Mouse (Mus musculus) embryonic facial prominence, embryonic 15.5 days (tissue): ENCODE measurements around the gene Ptprg. TPM values are rescaled to one million over a fixed set of nuclear protein-coding genes. Genes with fewer than 3 reads are reported as not detected.

Experiments used
- ATAC-seq: fragments of 200-750 bp; cut with Nextera tagmentation; 2 replicates; pipeline ENCODE4 v1.8.0; 2017; ENCODE audit warnings: low read depth, moderate TSS enrichment; ENCODE audit not compliant: insufficient number of reproducible peaks, low FRiP score, low TSS enrichment
- H3K27ac ChIP-seq: fragments of 300-500 bp; sonication (generic); replicated peaks from 2 replicates; pipeline ENCODE4 v1.5.1; 2015; ENCODE audit warnings: mild to moderate bottlenecking, inconsistent platforms
- H3K27me3 ChIP-seq: fragments of 300-500 bp; sonication (generic); 2 replicates; pipeline ENCODE4 v1.6.1; 2015; ENCODE audit warnings: inconsistent platforms
- H3K36me3 ChIP-seq: fragments of 300-500 bp; sonication (generic); 2 replicates; pipeline ENCODE4 v1.6.1; 2015; ENCODE audit warnings: mild to moderate bottlenecking, inconsistent platforms
- H3K4me1 ChIP-seq: fragments of 300-500 bp; sonication (generic); 2 replicates; pipeline ENCODE4 v1.6.1; 2015; ENCODE audit warnings: inconsistent platforms
- H3K4me2 ChIP-seq: fragments of 300-500 bp; sonication (generic); replicated peaks from 2 replicates; pipeline ENCODE4 v1.6.1; 2015; ENCODE audit warnings: mild to moderate bottlenecking, inconsistent platforms
- H3K4me3 ChIP-seq: fragments of 300-500 bp; sonication (generic); replicated peaks from 2 replicates; pipeline ENCODE4 v1.5.1; 2015; ENCODE audit warnings: mild to moderate bottlenecking, inconsistent platforms
- H3K9ac ChIP-seq: fragments of 300-500 bp; sonication (generic); 2 replicates; pipeline ENCODE4 v1.6.1; 2015; ENCODE audit warnings: inconsistent platforms
- H3K9me3 ChIP-seq: fragments of 300-500 bp; sonication (generic); replicated peaks from 2 replicates; pipeline ENCODE4 v1.6.1; 2016; ENCODE audit warnings: inconsistent platforms
- WGBS: fragments of 180-500 bp; shearing (Covaris S2); methylation state at CpG from one replicate; pipeline ENCODE4 v1.1.7; 2015; 5-methylcytosine and 5-hydroxymethylcytosine counted together
- polyA plus RNA-seq: library from polyadenylated mRNA; unstranded; fragments of >200 nt; fragmentation: Nextera tagmentation; extraction: Ambion mirVana; gene quantifications from 2 replicates; pipeline ENCODE4 v1.2.1, GENCODE M21; 2015

The Ptprg gene
- polyA plus RNA-seq, 1 experiment from 2014 or later, result 25.6 TPM

DNA sequence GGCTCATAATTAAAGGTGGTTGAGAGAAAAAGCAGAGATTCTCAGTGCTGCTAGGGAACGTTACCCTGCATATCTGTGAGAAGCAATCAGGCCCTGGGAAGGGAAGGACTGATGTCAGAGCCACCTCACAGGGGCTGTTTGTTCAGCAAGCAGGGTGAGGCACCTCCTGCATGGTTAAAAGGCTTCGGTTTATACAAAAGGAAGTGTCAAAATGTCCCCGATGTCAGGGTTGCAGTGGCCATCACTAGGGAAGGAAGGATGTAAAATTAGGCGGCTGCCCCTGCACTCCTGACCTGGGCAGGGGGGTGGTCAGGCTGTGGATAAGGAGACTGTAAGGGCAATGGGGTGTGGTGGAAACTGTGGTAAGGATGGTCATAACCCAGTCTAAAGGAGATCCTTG is 583.2 kb downstream of the Ptprg start:
- 75% methylated on average over 4 of the region's 4 CpGs for WGBS
- no peak overlapping the region for H3K27ac ChIP-seq
- H3K9me3 ChIP-seq, result no peaks in the 10 kb centered on the region
- H3K9ac ChIP-seq, result no peak overlapping the region
- ATAC-seq, result no peak
- H3K36me3 ChIP-seq, result no peaks in the 10 kb centered on the region
- H3K4me1 ChIP-seq, result no peaks in the 10 kb centered on the region
- H3K27me3 ChIP-seq, result no peaks in the 10 kb centered on the region
- H3K4me3 ChIP-seq, result no peak overlapping the region
- H3K4me2 ChIP-seq, result no peak overlapping the region

DNA sequence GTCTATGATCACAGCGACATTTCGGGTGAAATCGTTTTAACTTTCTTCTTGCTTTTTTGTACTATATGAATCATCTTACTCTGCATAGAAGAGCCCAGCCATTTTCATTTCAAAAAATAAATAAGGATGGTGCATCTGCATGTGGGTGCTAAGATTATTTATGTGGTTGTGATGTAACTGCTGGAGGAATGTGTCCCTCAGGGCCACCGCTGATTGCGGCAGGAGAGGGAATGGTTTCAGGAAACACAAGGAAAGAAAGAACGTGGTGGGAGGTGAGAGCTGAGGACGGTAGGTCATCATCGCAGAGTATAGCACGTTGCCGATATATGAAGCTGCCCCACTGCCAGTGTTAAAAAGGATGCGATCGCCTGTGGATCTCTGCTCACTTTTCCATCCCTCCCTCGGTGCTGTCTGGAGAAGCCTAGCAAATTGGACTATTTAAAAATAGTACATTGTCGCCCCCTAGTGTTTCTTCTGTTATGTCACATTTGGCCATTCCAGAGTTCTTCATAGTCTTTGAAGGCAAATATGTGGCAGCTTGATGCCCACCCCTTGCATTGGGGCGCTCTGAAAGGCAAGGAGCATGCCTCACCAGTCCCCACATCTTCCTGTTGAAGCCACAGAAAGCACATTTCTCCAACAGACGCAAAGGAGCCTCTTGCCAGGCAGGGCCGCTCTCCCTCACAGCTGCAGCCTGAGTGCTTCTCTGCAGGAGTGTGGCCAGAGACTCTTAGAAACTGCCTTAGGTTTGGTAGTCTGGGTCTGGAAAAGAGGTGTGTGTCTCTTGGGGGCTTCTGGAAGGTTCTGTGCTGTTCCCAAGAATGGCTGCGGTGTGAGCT is 586.5 kb downstream of the Ptprg start:
- Histone ChIP-seq H3K4me1 (no peaks in the 10 kb centered on the region), H3K4me2 (0 out of 2 replicates have a peak overlapping the region, but pooled peaks have one; percentile 17), H3K9ac (no peak overlapping the region), H3K27me3 (no peaks in the 10 kb centered on the region), H3K9me3 (no peaks in the 10 kb centered on the region), H3K4me3 (no peak overlapping the region), H3K36me3 (no peaks in the 10 kb centered on the region), H3K27ac (no peak overlapping the region)
- no peak; the same call in 1 of the 2 replicates for ATAC-seq
- WGBS, result 38% methylated on average over 18 of the region's 18 CpGs

DNA sequence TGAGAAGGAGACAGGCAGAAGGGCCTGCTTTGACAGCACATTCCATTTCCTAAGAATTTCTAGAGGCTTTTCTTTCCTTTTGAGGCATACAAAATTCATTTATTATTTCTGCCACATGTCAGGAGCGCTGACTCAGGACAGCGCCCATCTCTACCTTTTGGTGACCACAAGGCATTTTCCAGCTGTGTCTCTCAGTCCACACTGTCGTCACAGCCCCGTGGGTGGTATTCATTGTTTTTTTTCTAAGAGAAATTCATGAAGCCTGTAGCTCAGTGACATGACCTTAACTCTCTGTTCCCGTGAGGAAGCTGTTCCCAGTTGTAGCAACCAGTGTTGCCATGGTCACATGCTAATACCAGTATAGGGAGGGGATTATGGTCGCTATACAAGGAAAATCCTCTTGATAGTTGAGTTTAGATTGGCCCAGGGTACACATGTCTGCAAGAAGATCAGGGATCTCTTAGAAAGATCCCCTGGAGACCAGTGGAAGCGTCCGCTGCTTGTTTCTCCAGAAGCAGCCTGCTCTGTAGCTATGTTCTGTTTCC is 590.7 kb downstream of the Ptprg start:
- Histone ChIP-seq H3K4me1 (no peaks in the 10 kb centered on the region), H3K27me3 (no peaks in the 10 kb centered on the region), H3K36me3 (no peaks in the 10 kb centered on the region), H3K27ac (no peak overlapping the region), H3K9me3 (no peaks in the 10 kb centered on the region), H3K9ac (no peak overlapping the region), H3K4me3 (no peak overlapping the region), H3K4me2 (no peak overlapping the region)
- 69% methylated on average over 8 of the region's 8 CpGs for whole genome bisulfite sequencing
- no peak for ATAC-seq

DNA sequence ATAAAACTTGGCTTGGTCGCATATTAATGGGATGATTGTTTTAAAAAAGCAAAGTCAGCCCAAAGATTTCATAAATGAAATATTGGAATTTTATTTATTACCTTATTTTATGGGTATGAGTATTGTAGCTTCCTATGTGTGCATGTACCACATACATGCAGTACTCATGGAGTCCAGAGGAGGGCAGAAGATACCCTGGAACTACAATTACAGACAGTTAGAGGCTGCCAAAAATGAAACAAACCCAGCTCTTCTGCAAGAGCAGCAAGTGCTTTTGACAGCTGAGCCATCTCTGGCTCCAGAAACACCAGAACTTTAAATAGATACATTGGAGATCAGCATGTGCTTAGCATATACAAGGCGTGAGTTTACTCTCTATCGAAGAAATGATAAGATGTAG is 592.6 kb downstream of the Ptprg start:
- H3K4me1 ChIP-seq, result no peaks in the 10 kb centered on the region
- H3K27me3 ChIP-seq, result no peaks in the 10 kb centered on the region
- no peak overlapping the region for H3K9ac ChIP-seq
- no peak for ATAC-seq
- H3K36me3 ChIP-seq, result no peaks in the 10 kb centered on the region
- no peak overlapping the region for H3K27ac ChIP-seq
- no peak overlapping the region for H3K4me2 ChIP-seq
- H3K9me3 ChIP-seq, result no peaks in the 10 kb centered on the region
- no peak overlapping the region for H3K4me3 ChIP-seq
- WGBS, result 94% methylated on average over 3 of the region's 3 CpGs

DNA sequence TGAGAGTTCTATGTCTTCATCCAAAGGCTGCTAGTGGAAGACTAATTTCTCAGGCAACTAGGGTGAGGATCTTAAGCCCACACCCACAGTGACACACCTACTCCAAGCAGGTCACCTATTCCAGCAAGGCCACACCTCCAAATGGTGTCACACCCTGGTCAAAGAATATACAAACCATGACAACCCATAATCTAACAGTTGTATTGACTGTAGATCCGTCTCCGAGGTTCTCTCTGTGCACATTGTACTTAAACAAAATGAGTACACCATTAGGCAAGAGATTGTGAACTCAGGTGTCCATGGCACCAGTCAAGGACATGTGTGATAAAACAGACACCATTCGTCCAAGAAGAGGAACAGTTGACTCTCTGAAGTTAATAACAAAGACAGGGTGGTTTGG is 596.2 kb downstream of the Ptprg start:
- no peak overlapping the region for H3K27ac ChIP-seq
- no peaks in the 10 kb centered on the region for H3K9me3 ChIP-seq
- H3K4me1 ChIP-seq, result no peaks in the 10 kb centered on the region
- no peak overlapping the region for H3K4me2 ChIP-seq
- H3K4me3 ChIP-seq, result no peak overlapping the region
- WGBS, result 83% methylated on average over 3 of the region's 3 CpGs
- no peak for ATAC-seq
- H3K9ac ChIP-seq, result no peak overlapping the region
- no peaks in the 10 kb centered on the region for H3K36me3 ChIP-seq
- H3K27me3 ChIP-seq, result no peaks in the 10 kb centered on the region

DNA sequence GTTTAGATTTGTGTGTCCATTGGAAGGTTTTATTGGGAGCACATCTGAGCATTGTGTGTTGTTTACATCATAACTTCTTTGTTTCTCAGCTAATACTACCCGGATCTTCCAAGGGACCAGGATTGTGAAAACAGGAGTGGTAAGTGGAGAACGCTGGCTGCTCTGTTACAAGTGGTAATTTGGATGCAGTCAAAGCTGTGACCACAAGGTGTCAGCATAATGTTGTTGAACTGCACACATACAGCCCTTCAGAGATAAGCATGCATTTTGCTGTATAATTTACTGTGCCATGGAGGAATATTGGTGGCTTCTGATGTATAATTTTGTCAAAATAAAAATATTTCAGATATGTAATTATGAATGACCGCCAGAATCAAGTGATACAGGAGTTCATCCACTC is 598.6 kb downstream of the Ptprg start:
- Histone ChIP-seq H3K4me2 (no peak overlapping the region), H3K36me3 (no peaks in the 10 kb centered on the region), H3K4me1 (no peaks in the 10 kb centered on the region), H3K9ac (no peak overlapping the region), H3K27me3 (no peaks in the 10 kb centered on the region), H3K27ac (no peak overlapping the region), H3K9me3 (no peaks in the 10 kb centered on the region), H3K4me3 (no peak overlapping the region)
- ATAC-seq, result peak; percentile 74
- WGBS, result 39% methylated on average over 3 of the region's 3 CpGs

DNA sequence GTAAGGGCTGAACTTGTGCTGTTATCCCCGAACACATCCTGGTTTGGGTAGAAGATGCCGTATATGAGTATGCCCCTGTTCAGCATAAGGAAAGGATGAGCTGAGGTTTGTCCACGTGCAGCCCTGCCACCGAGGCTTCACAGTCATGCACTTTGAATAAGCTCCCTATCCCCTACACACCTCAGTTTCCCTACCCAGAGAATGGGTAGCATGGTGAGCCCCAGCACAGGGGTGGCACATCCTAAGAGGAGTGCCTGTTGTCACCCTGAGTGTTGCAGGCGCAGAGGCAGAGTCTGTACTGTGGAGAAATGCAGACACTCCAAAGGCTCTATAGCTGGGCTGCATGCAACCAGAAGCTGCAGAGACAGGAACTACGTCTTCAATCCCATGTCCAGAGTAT is 599.4 kb downstream of the Ptprg start:
- Histone ChIP-seq H3K36me3 (no peaks in the 10 kb centered on the region), H3K4me1 (no peaks in the 10 kb centered on the region), H3K4me3 (no peak overlapping the region), H3K27ac (no peak overlapping the region), H3K9ac (no peak overlapping the region), H3K9me3 (no peaks in the 10 kb centered on the region), H3K27me3 (no peaks in the 10 kb centered on the region), H3K4me2 (no peak overlapping the region)
- ATAC-seq, result 0 out of 2 replicates have a peak, but pooled peaks have one; percentile 61
- 88% methylated on average over 6 of the region's 6 CpGs for WGBS

DNA sequence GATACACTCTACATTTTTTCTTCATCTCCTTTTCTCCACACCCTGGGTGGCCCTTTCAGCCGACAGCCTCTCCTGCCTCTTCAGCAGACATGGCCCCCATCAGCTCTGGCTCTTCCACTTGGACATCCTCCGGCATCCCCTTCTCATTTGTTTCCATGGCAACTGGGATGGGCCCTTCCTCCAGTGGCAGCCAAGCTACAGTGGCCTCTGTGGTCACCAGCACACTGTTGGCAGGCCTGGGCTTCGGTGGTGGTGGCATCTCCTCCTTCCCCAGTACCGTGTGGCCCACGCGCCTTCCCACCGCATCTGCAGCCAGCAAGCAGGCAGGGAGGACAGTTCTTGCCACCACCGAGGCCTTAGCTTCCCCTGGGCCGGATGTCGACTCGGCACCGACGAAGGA is 600.3 kb downstream of the Ptprg start:
- Histone ChIP-seq H3K27me3 (no peaks in the 10 kb centered on the region), H3K9me3 (no peaks in the 10 kb centered on the region), H3K36me3 (no peaks in the 10 kb centered on the region), H3K9ac (no peak overlapping the region), H3K27ac (no peak overlapping the region), H3K4me2 (no peak overlapping the region), H3K4me1 (no peaks in the 10 kb centered on the region), H3K4me3 (no peak overlapping the region)
- 86% methylated on average over 13 of the region's 13 CpGs for WGBS
- no peak for ATAC-seq

DNA sequence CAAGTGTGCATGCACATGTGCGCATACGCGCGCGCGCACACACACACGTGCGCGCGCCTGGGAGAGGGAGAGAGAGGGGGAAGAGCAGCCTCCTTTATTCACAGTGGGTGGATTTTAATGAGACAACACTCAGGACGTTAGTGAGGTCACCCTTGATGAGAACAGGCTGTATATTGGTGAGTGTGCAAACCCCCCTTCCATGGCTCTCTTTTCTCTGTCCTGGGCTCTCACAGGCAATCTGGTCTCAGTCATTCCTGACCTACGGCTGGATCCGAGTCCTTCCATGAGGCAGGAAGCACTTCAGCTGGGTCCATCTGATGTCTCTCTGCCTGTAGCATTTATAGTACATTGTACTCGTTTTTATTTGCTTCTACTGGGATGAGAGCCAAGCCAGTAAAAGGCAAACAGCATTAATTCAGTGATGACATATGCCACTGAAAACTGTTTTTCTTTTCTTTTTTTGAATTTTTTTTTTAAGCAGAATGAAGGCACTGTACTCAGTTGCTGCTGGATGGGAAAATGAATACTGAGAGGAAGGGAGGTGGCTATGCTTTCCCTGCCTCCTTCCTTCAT is 608.5 kb downstream of the Ptprg start:
- Histone ChIP-seq H3K27ac (no peak overlapping the region), H3K9me3 (no peaks in the 10 kb centered on the region), H3K36me3 (no peaks in the 10 kb centered on the region), H3K27me3 (no peaks in the 10 kb centered on the region), H3K4me2 (no peak overlapping the region), H3K4me3 (no peak overlapping the region), H3K4me1 (no peaks in the 10 kb centered on the region; the same call in 1 of the 2 replicates), H3K9ac (no peak overlapping the region)
- no peak for ATAC-seq
- WGBS, result 80% methylated on average over 14 of the region's 14 CpGs

DNA sequence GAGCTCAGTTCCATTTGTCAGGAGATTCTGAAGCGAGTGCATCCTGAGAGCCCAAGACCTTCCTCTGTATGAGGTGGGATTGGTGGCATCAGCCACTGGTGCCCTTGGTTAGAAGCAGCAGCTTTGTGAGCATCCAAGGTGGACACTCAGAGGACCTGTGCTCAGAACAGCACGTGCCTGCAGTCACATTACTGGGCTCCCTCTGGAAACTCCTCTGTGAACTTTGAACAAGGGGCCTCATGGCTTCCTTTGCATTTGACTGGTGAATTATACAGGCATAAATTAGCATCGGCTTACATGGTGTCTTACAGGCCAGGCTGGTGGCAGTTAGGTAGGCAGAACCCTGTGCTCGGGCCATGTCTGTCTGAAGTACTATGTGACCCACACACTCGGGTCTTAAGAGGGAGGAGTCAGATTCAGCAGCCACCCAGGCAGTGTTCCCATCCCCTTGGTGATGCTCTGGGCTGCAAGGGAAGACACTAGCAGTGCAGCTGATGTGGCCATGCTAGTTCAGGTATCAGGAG is 609.1 kb downstream of the Ptprg start:
- WGBS, result 73% methylated on average over 5 of the region's 5 CpGs
- H3K36me3 ChIP-seq, result no peaks in the 10 kb centered on the region
- no peak for ATAC-seq
- no peak overlapping the region for H3K27ac ChIP-seq
- H3K27me3 ChIP-seq, result no peaks in the 10 kb centered on the region
- H3K4me3 ChIP-seq, result no peak overlapping the region
- no peaks in the 10 kb centered on the region; the same call in 1 of the 2 replicates for H3K4me1 ChIP-seq
- H3K4me2 ChIP-seq, result no peak overlapping the region
- H3K9ac ChIP-seq, result no peak overlapping the region
- H3K9me3 ChIP-seq, result no peaks in the 10 kb centered on the region

DNA sequence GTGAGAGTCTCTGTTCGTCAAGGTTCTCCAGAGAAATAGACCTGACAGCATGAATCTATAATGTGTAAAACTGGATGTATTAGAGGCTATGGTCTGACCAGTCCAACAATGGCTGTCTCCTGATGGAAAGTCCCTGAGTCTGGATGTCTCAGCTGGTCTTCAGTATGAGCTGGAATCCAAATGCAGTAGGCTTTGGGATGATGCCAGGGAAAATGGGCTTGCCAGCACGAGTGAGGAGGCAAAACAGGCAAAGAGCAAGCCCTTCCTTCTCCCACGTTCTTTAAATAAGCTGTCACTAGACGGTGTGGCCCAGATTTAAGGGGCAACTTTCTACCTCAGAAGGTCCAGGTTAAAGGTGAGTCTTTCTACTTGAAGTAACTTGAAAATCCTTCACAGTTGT is 609.9 kb downstream of the Ptprg start:
- H3K27me3 ChIP-seq, result no peaks in the 10 kb centered on the region
- no peak overlapping the region for H3K27ac ChIP-seq
- H3K4me3 ChIP-seq, result no peak overlapping the region
- no peak overlapping the region for H3K9ac ChIP-seq
- H3K4me2 ChIP-seq, result no peak overlapping the region
- H3K9me3 ChIP-seq, result no peaks in the 10 kb centered on the region
- 73% methylated on average over 4 of the region's 4 CpGs for WGBS
- no peak for ATAC-seq
- H3K4me1 ChIP-seq, result no peaks in the 10 kb centered on the region; the same call in 1 of the 2 replicates
- no peaks in the 10 kb centered on the region for H3K36me3 ChIP-seq
